Mouse (Mus musculus): ENCODE measurements around the gene Kcnq4.

The Kcnq4 gene

GRCm38 (mm10) chr4:120671046-120671445, 77.4 kb downstream of the Kcnq4 start:
- DNase-seq, result no peak

DNA sequence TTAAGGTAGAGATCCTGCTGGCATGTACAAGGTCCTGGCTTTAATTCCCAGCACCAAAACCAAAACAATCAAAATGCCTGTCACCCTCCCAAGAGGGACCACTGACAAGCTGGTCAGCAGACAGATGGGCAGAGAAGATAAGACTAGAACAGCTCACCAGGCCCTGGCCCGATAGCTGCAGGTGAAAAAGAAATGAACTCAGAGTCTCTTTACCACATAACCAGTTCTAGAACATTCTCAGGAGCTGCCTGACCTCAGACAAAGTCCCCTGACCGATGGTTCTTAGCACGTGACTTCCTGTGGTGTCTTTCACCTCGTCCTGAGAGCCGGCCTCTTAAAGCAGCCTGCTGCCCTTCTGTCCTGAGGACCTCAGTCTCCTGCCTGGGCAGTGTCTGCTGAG, 78.8 kb downstream of the Kcnq4 start:
- DNase-seq, result no peak

DNA sequence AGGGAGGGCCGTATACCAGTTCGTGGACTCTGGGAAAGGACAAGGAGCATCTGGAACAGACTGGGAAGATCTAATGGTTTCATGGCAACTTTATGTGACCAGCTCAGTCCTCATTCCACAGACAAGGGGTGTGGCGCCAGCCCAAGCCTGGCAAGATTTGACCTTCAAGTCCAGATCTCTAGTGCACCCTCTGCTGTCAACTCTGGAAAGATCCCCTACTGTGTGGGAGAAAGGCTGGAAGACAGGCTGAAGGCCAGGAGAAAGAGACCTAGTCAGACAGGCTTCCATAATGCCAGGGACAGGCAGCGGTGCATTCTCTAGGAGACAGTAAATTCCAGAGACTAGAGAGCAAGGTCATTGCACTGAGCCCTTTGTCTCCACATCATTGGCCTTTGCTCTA, 79.9 kb downstream of the Kcnq4 start:
- DNase-seq, result no peak

GRCm38 (mm10) chr4:120667555-120667954, 80.9 kb downstream of the Kcnq4 start:
- no peak for DNase-seq

DNA sequence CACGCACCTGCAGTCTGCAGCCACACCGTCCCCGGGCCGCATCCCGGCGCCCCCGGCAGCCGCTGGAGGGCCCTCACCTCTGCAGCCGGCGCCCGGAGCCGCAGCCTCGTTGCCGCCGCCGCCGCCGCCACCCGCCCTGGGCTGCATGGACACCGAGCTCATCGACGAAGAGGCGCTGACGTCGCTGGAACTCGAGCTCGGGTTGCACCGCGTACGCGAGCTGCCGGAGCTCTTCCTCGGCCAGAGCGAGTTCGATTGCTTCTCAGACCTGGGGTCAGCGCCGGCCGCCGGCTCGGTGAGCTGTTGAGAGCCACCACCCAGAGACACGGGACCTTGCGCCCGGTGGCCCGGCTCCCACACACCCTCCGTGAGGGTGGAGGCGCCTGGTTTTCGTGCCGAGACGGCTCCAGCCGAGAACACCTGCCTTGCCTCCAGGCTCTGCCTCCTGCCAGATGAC, 81.3 kb downstream of the Kcnq4 start:
- peak; percentile 61 to 63 for DNase-seq

- peak; percentile 84 to 85 for DNase-seq
Observed at GRCm38 (mm10) chr4:120666358-120667024, 81.9 kb downstream of the Kcnq4 start, which contains the start of gene Cited4. Cited4 (plus strand) TSS chr4:120666572.

- peak in 1 of 2 experiments; percentile 29 for DNase-seq
Observed at GRCm38 (mm10) chr4:120665782-120666181, 82.6 kb downstream of the Kcnq4 start.

DNA sequence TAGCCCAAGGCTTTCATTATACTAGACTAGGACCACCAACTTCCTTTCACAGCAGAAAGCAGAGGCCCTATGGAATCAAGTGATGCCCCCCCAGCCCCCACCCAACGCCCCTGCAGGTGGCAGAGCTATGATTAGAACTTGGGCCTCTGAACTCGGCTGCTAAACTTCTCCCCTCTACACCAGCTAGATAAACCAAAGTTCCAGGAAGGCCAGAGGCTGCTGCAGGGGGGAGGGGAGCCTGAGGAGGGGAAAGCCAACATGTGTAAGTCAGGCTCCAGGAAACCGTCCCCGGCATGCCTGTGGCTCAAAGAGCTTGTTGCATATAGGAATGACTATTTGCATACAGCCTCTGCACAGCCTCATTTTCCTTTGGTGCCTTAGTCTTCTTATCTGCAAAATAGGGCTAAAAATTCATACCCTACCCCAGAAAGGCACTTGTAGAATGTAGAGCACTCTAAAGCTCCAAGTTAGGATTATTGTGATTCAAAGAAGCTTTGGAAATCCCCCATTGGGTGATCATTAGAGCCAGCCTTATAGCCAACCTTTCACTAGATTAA, 83.2 kb downstream of the Kcnq4 start:
- DNase-seq, result no peak

GRCm38 (mm10) chr4:120664601-120665000, 83.8 kb downstream of the Kcnq4 start:
- DNase-seq, result no peak

- no peak for DNase-seq
Observed at GRCm38 (mm10) chr4:120660485-120660884, 87.9 kb downstream of the Kcnq4 start.

- no peak for DNase-seq
Observed at GRCm38 (mm10) chr4:120655898-120656297, 92.5 kb downstream of the Kcnq4 start.

GRCm38 (mm10) chr4:120650208-120650592, 98.2 kb downstream of the Kcnq4 start:
- no peak for DNase-seq

GRCm38 (mm10) chr4:120649369-120650207, 98.8 kb downstream of the Kcnq4 start:
- peak; percentile 41 to 54 for DNase-seq

Measured in cerebellum, postnatal 14 days (tissue).